Mouse (Mus musculus): Measurements from ENCODE around the gene Slc25a11. TPM values are rescaled to one million over a fixed set of nuclear protein-coding genes. Genes with fewer than 3 reads are reported as not detected.

Slc25a11 gene
- polyA plus RNA-seq, 1 experiment from 2014 or later, result 156 TPM

- no peaks in the 10 kb centered on the region for H3K27me3 ChIP-seq
- peak within 1 kb of the TSS; percentile 98 for H3K9ac ChIP-seq
- under 1% methylated on average over 57 of the region's 61 CpGs for WGBS
- ATAC-seq, result peak; percentile 65
- H3K27ac ChIP-seq, result peak within 1 kb of the TSS; percentile 97
- peak within 1 kb of the TSS; percentile 93 for H3K4me2 ChIP-seq
- H3K4me3 ChIP-seq, result peak within 1 kb of the TSS; percentile 100
- peaks cover 33% of the 10 kb centered on the region for H3K36me3 ChIP-seq (ENCODE audit: poor library complexity, severe bottlenecking)
- H3K9me3 ChIP-seq (replicated peaks), result no peaks in the 10 kb centered on the region
- peaks cover 46% of the 10 kb centered on the region for H3K4me1 ChIP-seq
Measured at GRCm38 (mm10) chr11:70654198-70654922, 7.1 kb upstream of the Slc25a11 start, which contains the start of gene Pfn1. Gene Pfn1 (minus strand): TSS chr11:70654644.

DNA sequence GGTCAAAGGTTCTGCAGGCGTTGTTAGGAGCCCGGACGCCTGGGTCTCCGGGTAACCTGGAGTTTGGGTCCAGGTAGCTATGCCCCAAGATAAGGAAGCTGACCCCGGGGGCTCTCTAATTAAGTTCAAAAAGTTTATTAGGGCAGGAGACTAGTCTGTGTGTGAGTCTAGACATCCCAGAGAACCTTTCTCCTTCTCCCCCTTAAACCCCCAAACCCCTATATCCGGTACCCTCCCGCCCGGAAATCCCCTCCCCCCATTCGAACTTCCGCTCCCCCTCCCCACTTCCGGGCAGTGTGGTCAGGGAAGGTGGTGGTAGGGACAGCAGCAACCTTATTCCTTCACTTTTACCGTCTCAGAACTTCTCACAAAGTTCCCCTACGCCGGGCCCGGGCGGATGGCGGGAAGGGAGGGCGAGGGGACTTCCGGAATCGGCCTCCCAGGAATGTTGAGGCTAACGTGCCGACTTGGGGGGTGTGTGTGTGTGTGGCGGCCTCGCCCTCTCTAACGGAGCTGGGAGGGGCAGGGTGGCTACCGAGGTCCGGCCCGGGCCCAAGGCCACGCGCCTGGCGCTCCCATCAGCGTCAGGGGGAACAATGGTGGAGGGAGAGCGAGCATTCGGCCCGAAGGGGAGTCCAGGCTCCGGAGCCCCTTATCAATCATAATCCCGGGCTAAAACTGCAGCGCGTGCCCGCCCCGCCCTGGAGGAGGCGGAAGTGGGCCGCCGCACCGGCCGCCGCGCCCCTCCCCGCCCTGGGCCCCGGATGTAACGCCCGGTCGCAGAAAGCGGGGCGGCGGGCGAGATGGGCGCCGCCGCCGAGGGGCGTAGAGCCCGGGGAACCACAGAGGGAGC is 6.3 kb upstream of the Slc25a11 start:
- Histone ChIP-seq H3K27ac (peak overlapping the region; percentile 97), H3K4me2 (peak overlapping the region; percentile 93), H3K36me3 (ENCODE audit: poor library complexity, severe bottlenecking) (peaks cover 41% of the 10 kb centered on the region), H3K4me1 (peaks cover 54% of the 10 kb centered on the region), H3K9ac (peak overlapping the region; percentile 98), H3K4me3 (peak overlapping the region; percentile 100), H3K27me3 (no peaks in the 10 kb centered on the region), H3K9me3 (replicated peaks) (no peaks in the 10 kb centered on the region)
- ATAC-seq, result peak; percentile 67
- WGBS, result under 1% methylated on average over 61 of the region's 63 CpGs

GRCm38 (mm10) chr11:70652884-70653344 is 5.6 kb upstream of the Slc25a11 start:
- peaks cover 44% of the 10 kb centered on the region for H3K36me3 ChIP-seq (ENCODE audit: poor library complexity, severe bottlenecking)

GRCm38 (mm10) chr11:70652029-70652883 is 5.0 kb upstream of the Slc25a11 start:
- ATAC-seq, result no peak
- H3K4me2 ChIP-seq, result peak overlapping the region; percentile 93
- WGBS, result 74% methylated on average over 12 of the region's 12 CpGs
- H3K27ac ChIP-seq, result no peak overlapping the region; the same call in 1 of the 2 replicates
- H3K9me3 ChIP-seq (replicated peaks), result no peaks in the 10 kb centered on the region
- H3K4me1 ChIP-seq, result peaks cover 63% of the 10 kb centered on the region
- H3K9ac ChIP-seq, result peak overlapping the region; percentile 98
- peak overlapping the region; percentile 100 for H3K4me3 ChIP-seq
- H3K27me3 ChIP-seq, result no peaks in the 10 kb centered on the region
- peaks cover 44% of the 10 kb centered on the region for H3K36me3 ChIP-seq (ENCODE audit: poor library complexity, severe bottlenecking)

More at GRCm38 (mm10) chr11:70652884-70653344, 5.6 kb upstream of the Slc25a11 start:
- H3K27ac ChIP-seq, result peak overlapping the region; percentile 97
- 70% methylated on average over 6 of the region's 6 CpGs for WGBS
- H3K27me3 ChIP-seq, result no peaks in the 10 kb centered on the region
- peak overlapping the region; percentile 93 for H3K4me2 ChIP-seq
- H3K9ac ChIP-seq, result peak overlapping the region; percentile 98
- H3K4me3 ChIP-seq, result peak overlapping the region; percentile 100
- H3K9me3 ChIP-seq (replicated peaks), result no peaks in the 10 kb centered on the region
- no peak for ATAC-seq
- peaks cover 61% of the 10 kb centered on the region for H3K4me1 ChIP-seq

DNA sequence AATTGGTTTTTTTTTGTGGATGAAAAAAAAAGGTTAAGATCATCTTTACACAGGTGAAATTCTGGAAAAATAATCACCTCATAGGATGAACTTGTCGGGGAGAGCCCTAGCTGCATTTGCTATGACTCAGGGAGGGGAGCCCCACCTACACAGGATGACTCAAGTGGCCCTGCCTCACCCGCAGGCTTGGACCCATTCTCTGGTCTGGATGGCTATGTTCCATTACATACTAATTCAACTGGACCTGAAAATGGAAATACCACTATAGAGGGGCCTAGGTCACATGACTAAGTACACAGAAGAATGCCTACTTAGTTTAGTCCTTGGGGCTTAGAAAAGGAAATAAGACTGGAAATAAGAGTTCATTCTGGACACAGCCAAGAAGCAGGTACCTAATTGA is 4.1 kb upstream of the Slc25a11 start:
- H3K9ac ChIP-seq, result no peak overlapping the region
- H3K9me3 ChIP-seq (replicated peaks), result no peaks in the 10 kb centered on the region
- ATAC-seq, result no peak
- no peak overlapping the region for H3K27ac ChIP-seq
- peaks cover 44% of the 10 kb centered on the region for H3K36me3 ChIP-seq (ENCODE audit: poor library complexity, severe bottlenecking)
- peaks cover 56% of the 10 kb centered on the region for H3K4me1 ChIP-seq
- 84% methylated on average over 2 of the region's 2 CpGs for WGBS
- H3K4me3 ChIP-seq, result no peak overlapping the region
- H3K4me2 ChIP-seq, result no peak overlapping the region
- H3K27me3 ChIP-seq, result no peaks in the 10 kb centered on the region

- Histone ChIP-seq H3K4me3 (no peak overlapping the region), H3K36me3 (ENCODE audit: poor library complexity, severe bottlenecking) (peaks cover 45% of the 10 kb centered on the region), H3K9me3 (replicated peaks) (no peaks in the 10 kb centered on the region), H3K27ac (no peak overlapping the region), H3K4me2 (no peak overlapping the region), H3K4me1 (peaks cover 56% of the 10 kb centered on the region), H3K9ac (no peak overlapping the region), H3K27me3 (no peaks in the 10 kb centered on the region)
- 89% methylated on average over 12 of the region's 12 CpGs for WGBS
- ATAC-seq, result no peak
Measured at GRCm38 (mm10) chr11:70650322-70651175, 3.3 kb upstream of the Slc25a11 start.

GRCm38 (mm10) chr11:70649185-70649734 is 2.0 kb upstream of the Slc25a11 start:
- no peaks in the 10 kb centered on the region for H3K9me3 ChIP-seq (replicated peaks)
- H3K4me2 ChIP-seq, result peak overlapping the region; percentile 100
- no peak overlapping the region for H3K27ac ChIP-seq
- peaks cover 57% of the 10 kb centered on the region for H3K4me1 ChIP-seq
- no peak for ATAC-seq
- peaks cover 58% of the 10 kb centered on the region for H3K36me3 ChIP-seq (ENCODE audit: poor library complexity, severe bottlenecking)
- H3K9ac ChIP-seq, result no peak overlapping the region
- H3K27me3 ChIP-seq, result no peaks in the 10 kb centered on the region
- WGBS, result 92% methylated on average over 8 of the region's 8 CpGs
- peak overlapping the region; percentile 75; the same call in 1 of the 2 replicates for H3K4me3 ChIP-seq

DNA sequence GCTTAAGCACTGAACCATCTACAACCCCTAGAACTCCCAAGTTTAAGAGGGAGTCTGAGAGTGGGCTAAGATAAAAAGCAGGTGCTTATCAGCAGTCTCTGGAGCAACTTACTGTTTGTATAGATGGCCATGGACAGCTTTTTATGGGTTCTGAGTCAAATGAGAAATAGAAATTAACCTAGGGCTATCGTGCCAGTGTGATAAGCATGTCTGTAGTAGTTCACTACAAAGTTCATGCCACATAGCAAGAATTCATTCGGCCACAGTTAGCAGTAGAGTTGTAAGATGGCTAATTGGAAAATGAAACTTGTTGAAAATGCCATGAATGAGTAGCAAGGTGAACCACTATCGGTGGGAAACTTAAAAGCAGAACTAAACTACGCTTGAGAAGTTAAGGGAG is 1.2 kb upstream of the Slc25a11 start:
- peaks cover 64% of the 10 kb centered on the region for H3K36me3 ChIP-seq (ENCODE audit: poor library complexity, severe bottlenecking)
- peak overlapping the region; percentile 83 for H3K9ac ChIP-seq
- H3K4me3 ChIP-seq, result peak overlapping the region; percentile 75
- H3K27ac ChIP-seq, result no peak overlapping the region
- H3K4me1 ChIP-seq, result peaks cover 57% of the 10 kb centered on the region
- no peaks in the 10 kb centered on the region for H3K27me3 ChIP-seq
- peak overlapping the region; percentile 100 for H3K4me2 ChIP-seq
- no peak for ATAC-seq
- 87% methylated on average over 4 of the region's 4 CpGs for WGBS
- H3K9me3 ChIP-seq (replicated peaks), result no peaks in the 10 kb centered on the region

DNA sequence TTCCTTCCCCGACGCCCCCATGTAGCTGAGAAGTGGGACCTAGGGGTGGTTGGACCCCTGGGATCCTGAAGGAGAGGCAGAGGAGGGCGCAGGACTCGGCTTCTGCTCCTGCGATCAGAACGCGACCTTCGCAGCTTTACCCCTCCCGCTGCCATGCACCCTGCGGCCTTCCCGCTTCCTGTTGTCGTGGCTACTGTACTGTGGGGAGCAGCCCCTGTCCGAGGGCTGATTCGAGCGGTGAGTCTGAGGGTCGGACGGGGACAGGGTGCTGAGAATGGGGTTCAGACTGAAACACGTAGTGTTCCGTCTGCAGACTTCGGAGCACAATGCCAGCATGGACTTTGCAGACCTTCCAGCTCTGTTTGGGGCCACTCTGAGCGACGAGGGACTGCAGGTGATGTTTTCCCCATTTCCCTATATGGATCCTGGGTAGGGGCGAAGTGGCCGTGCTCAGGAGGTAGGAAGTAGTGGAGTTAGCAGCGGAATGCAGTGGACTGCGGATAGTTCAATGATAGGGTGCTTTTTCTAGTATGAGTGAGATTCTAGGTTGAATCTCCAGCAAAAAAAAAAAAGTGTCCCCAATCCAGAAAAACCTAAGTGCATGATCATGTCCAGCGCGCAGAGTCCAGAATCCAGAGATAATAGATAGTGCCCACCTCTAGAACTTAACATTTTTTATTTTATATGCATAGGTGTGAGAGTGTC is 589 bp upstream of the Slc25a11 start:
- Histone ChIP-seq H3K9me3 (replicated peaks) (no peaks in the 10 kb centered on the region), H3K36me3 (ENCODE audit: poor library complexity, severe bottlenecking) (peaks cover 71% of the 10 kb centered on the region), H3K27me3 (no peaks in the 10 kb centered on the region), H3K9ac (peak overlapping the region; percentile 83), H3K27ac (peak overlapping the region; percentile 92), H3K4me2 (peak overlapping the region; percentile 100), H3K4me1 (peaks cover 51% of the 10 kb centered on the region), H3K4me3 (peak overlapping the region; percentile 75)
- WGBS, result 4% methylated on average over 28 of the region's 28 CpGs
- peak; percentile 9; the same call in 1 of the 2 replicates for ATAC-seq

- Histone ChIP-seq H3K27me3 (no peaks in the 10 kb centered on the region), H3K4me2 (peak overlapping the region; percentile 88), H3K36me3 (ENCODE audit: poor library complexity, severe bottlenecking) (peaks cover 59% of the 10 kb centered on the region), H3K4me3 (peak overlapping the region; percentile 75), H3K9ac (peak overlapping the region; percentile 90), H3K27ac (peak overlapping the region; percentile 92), H3K4me1 (peaks cover 37% of the 10 kb centered on the region), H3K9me3 (replicated peaks) (no peaks in the 10 kb centered on the region)
- WGBS, result 10% methylated on average over 3 of the region's 3 CpGs
- no peak; the same call in 1 of the 2 replicates for ATAC-seq
Measured at GRCm38 (mm10) chr11:70646259-70646555, 1.1 kb downstream of the Slc25a11 start.
